Mouse (Mus musculus): ENCODE measurements around the gene Cipc. TPM values are rescaled to one million over a fixed set of nuclear protein-coding genes. Genes with fewer than 3 reads are reported as not detected.

Gene Cipc
- 18.7 and 23.4 TPM in 2 replicates for polyA plus RNA-seq (2015; fragmentation: Nextera tagmentation; extraction: Ambion mirVana)

GRCm38 (mm10) chr12:86946862-86947574 is at the start of gene Cipc:
TSS of gene Cipc (plus strand) at chr12:86947043.
- Histone ChIP-seq H3K4me1 (replicated peaks) (peaks cover 39% of the 10 kb centered on the region), H3K4me3 (peak within 1 kb of the TSS; percentile 67), H3K27ac (peak within 1 kb of the TSS; percentile 99), H3K27me3 (no peaks in the 10 kb centered on the region), H3K9ac (peak within 1 kb of the TSS; percentile 77), H3K9me3 (replicated peaks) (no peaks in the 10 kb centered on the region), H3K4me2 (peak within 1 kb of the TSS; percentile 79), H3K36me3 (no peaks in the 10 kb centered on the region)
- peak; percentile 96 for ATAC-seq (replicated peaks; ENCODE audit: insufficient number of reproducible peaks, insufficient read depth, low FRiP score, low read depth)
- WGBS = under 1% methylated on average over 64 of the region's 64 CpGs

DNA sequence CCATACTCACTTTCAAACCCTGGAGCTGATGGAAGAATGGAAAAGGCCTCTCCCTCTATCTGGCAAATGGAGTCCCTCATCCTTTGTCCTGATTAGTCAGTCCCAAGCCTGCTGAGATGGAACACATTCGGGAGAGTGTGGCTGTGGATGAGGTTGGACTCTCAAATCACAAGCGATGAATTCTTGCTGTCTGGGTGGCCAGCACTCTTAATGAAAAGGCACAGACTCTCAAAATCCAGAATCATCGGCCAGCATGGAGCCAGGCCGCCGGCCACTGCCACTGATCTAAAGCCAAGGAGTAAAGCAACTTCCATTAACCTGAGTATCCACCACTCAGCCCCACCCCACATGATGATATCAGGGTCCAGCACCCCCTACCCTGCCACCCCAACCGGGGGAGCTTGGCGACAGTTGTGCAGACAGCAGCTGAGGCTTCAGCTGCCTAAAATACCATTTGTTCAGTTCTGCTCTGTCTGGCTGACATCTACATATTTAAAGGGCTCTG is 49.0 kb upstream of the Cipc start:
- H3K4me1 ChIP-seq (replicated peaks) = peaks cover 71% of the 10 kb centered on the region
- no peaks in the 10 kb centered on the region for H3K36me3 ChIP-seq
- peak overlapping the region; percentile 97 for H3K27ac ChIP-seq
- H3K4me2 ChIP-seq = peak overlapping the region; percentile 37; the same call in 1 of the 2 replicates
- 47% methylated on average over 7 of the region's 7 CpGs for WGBS
- no peak overlapping the region; the same call in 1 of the 2 replicates for H3K9ac ChIP-seq
- ATAC-seq (replicated peaks; ENCODE audit: insufficient number of reproducible peaks, insufficient read depth, low FRiP score, low read depth) = no peak
- no peak overlapping the region for H3K4me3 ChIP-seq
- H3K9me3 ChIP-seq (replicated peaks) = no peaks in the 10 kb centered on the region
- no peaks in the 10 kb centered on the region for H3K27me3 ChIP-seq

- no peaks in the 10 kb centered on the region for H3K9me3 ChIP-seq (replicated peaks)
- H3K4me2 ChIP-seq = no peak overlapping the region
- no peak overlapping the region for H3K9ac ChIP-seq
- no peaks in the 10 kb centered on the region for H3K36me3 ChIP-seq
- ATAC-seq (replicated peaks; ENCODE audit: insufficient number of reproducible peaks, insufficient read depth, low FRiP score, low read depth) = no peak
- H3K27me3 ChIP-seq = no peaks in the 10 kb centered on the region
- no peak overlapping the region for H3K4me3 ChIP-seq
- H3K4me1 ChIP-seq (replicated peaks) = peaks cover 64% of the 10 kb centered on the region
- 70% methylated on average over 3 of the region's 3 CpGs for WGBS
- H3K27ac ChIP-seq = peak overlapping the region; percentile 97
These were observed 48.4 kb upstream of the Cipc start for GRCm38 (mm10) chr12:86898448-86898847.

GRCm38 (mm10) chr12:86899461-86900179 is 47.2 kb upstream of the Cipc start:
- Histone ChIP-seq H3K36me3 (no peaks in the 10 kb centered on the region), H3K4me3 (no peak overlapping the region), H3K9ac (no peak overlapping the region), H3K27me3 (no peaks in the 10 kb centered on the region), H3K4me1 (replicated peaks) (peaks cover 58% of the 10 kb centered on the region), H3K9me3 (replicated peaks) (no peaks in the 10 kb centered on the region), H3K27ac (peak overlapping the region; percentile 76), H3K4me2 (no peak overlapping the region)
- 38% methylated on average over 11 of the region's 11 CpGs for WGBS
- ATAC-seq (replicated peaks; ENCODE audit: insufficient number of reproducible peaks, insufficient read depth, low FRiP score, low read depth) = 0 out of 2 replicates have a peak, but pooled peaks have one; percentile 10

DNA sequence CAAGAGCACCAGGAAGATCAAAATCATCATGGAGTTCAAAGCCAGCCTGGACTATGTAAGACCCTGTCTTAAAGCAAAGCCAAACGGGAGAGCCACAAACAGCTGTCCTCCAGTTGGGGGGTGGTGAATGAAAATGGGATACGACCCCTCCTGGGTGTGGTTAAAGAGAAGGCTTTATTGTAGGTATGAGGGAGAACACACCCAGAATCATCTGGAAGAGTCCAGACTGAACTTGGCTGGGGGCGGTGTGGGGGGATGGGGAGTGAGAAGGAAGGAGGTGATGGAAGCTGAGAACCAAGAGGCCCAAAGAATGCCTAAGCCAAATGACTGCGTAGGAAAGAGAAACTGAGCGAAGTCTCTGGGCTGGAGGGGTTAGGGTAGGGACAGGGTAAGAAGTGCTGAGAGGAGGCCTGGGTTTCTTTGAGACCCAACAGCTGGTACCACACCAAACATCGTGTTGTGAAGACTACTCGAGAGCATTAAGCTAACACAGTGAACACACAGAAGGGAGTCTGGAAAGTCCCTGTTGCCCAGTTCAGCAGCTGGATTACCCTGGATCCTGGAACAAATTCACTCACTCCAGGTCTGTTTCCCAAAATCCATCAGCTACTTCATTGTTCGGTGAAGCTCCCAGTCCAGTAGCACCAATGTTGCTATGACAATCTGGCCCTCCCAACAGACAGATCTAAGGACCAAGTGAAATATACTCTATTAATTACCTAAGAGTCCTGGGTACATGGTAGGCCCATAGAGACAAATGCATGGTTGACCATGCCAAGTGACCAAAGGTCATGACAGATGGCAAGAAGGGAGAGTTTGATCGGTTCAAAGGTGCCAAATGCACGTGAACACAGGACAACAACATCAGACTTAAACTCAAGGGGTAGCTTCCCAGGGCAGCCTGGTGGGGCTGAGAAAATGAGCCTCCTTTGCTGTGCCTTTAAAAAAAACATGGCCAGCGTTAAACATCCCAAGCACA is 42.7 kb upstream of the Cipc start:
- Histone ChIP-seq H3K4me1 (replicated peaks) (peaks cover 27% of the 10 kb centered on the region), H3K4me2 (no peak overlapping the region), H3K36me3 (no peaks in the 10 kb centered on the region), H3K27ac (no peak overlapping the region), H3K27me3 (no peaks in the 10 kb centered on the region), H3K9me3 (replicated peaks) (no peaks in the 10 kb centered on the region), H3K9ac (no peak overlapping the region), H3K4me3 (no peak overlapping the region)
- no peak for ATAC-seq (replicated peaks; ENCODE audit: insufficient number of reproducible peaks, insufficient read depth, low FRiP score, low read depth)
- 75% methylated on average over 11 of the region's 11 CpGs for WGBS

GRCm38 (mm10) chr12:86905203-86905602 is 41.6 kb upstream of the Cipc start:
- no peaks in the 10 kb centered on the region for H3K27me3 ChIP-seq
- no peak for ATAC-seq (replicated peaks; ENCODE audit: insufficient number of reproducible peaks, insufficient read depth, low FRiP score, low read depth)
- H3K9ac ChIP-seq = no peak overlapping the region
- no peak overlapping the region for H3K27ac ChIP-seq
- H3K36me3 ChIP-seq = no peaks in the 10 kb centered on the region
- H3K4me2 ChIP-seq = no peak overlapping the region
- WGBS = 14% methylated on average over 4 of the region's 4 CpGs
- H3K4me1 ChIP-seq (replicated peaks) = peaks cover 16% of the 10 kb centered on the region
- H3K9me3 ChIP-seq (replicated peaks) = no peaks in the 10 kb centered on the region
- H3K4me3 ChIP-seq = no peak overlapping the region

DNA sequence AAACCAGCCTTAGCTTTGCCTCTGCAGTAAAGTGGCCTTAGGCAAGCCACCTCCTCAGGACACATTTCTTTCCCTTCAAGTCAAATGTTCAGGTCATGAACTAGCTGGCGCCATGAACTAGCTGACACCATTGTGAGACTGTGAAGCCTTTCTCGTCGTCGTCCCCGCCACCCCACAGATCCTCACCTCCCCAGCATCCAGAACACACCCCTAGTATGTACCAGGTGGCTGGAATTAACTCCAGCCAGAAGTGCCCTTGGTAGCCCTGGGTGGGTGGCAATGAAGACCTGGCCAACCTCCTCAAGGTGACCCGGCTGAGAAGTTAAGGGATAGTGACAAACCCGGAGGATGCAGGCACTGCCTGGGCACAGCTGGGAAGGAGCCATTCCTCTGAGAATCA is 41.0 kb upstream of the Cipc start:
- H3K27me3 ChIP-seq = no peaks in the 10 kb centered on the region
- H3K36me3 ChIP-seq = no peaks in the 10 kb centered on the region
- no peak overlapping the region for H3K4me3 ChIP-seq
- ATAC-seq (replicated peaks; ENCODE audit: insufficient number of reproducible peaks, insufficient read depth, low FRiP score, low read depth) = peak; percentile 27
- H3K9me3 ChIP-seq (replicated peaks) = no peaks in the 10 kb centered on the region
- H3K9ac ChIP-seq = no peak overlapping the region
- H3K4me1 ChIP-seq (replicated peaks) = peaks cover 13% of the 10 kb centered on the region
- H3K4me2 ChIP-seq = no peak overlapping the region
- 54% methylated on average over 7 of the region's 7 CpGs for WGBS
- H3K27ac ChIP-seq = no peak overlapping the region

- no peak overlapping the region for H3K4me3 ChIP-seq
These were observed 40.4 kb upstream of the Cipc start for GRCm38 (mm10) chr12:86906395-86906794.

DNA sequence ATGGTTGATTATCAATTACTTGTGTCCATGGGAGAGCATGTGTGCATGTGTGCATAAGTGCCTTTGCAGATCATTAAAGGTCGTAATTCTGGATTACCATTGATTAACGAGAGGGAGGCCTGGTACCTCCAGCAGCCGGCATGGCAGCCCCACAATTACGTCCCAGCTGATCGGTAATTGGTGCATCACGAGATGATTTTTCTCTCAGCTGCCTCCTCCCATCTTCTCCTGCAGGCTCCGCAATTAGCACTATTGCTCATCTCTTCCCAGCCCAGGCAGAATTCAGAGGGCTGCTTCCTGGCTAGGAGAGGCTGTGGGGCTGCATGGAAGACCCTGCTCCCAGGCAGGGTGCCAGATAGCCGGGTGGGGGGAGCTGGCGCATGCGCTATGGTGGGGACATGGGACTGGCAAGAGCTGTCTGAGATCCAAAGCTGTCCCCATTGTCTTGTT is 35.3 kb upstream of the Cipc start:
- H3K4me3 ChIP-seq = no peak overlapping the region
- no peak overlapping the region for H3K4me2 ChIP-seq
- no peak; the same call in 1 of the 2 replicates for ATAC-seq (replicated peaks; ENCODE audit: insufficient number of reproducible peaks, insufficient read depth, low FRiP score, low read depth)
- no peaks in the 10 kb centered on the region for H3K27me3 ChIP-seq
- no peak overlapping the region for H3K9ac ChIP-seq
- H3K27ac ChIP-seq = peak overlapping the region; percentile 30
- 59% methylated on average over 10 of the region's 10 CpGs for WGBS
- no peaks in the 10 kb centered on the region for H3K36me3 ChIP-seq
- peaks cover 21% of the 10 kb centered on the region for H3K4me1 ChIP-seq (replicated peaks)
- H3K9me3 ChIP-seq (replicated peaks) = no peaks in the 10 kb centered on the region

More at GRCm38 (mm10) chr12:86906395-86906794, 40.4 kb upstream of the Cipc start:
- no peaks in the 10 kb centered on the region for H3K36me3 ChIP-seq
- H3K4me2 ChIP-seq = no peak overlapping the region
- no peaks in the 10 kb centered on the region for H3K27me3 ChIP-seq
- no peak overlapping the region for H3K27ac ChIP-seq
- peaks cover 13% of the 10 kb centered on the region for H3K4me1 ChIP-seq (replicated peaks)
- ATAC-seq (replicated peaks; ENCODE audit: insufficient number of reproducible peaks, insufficient read depth, low FRiP score, low read depth) = peak; percentile 60
- 3% methylated on average over 15 of the region's 15 CpGs for WGBS
- H3K9ac ChIP-seq = no peak overlapping the region
- H3K9me3 ChIP-seq (replicated peaks) = no peaks in the 10 kb centered on the region

DNA sequence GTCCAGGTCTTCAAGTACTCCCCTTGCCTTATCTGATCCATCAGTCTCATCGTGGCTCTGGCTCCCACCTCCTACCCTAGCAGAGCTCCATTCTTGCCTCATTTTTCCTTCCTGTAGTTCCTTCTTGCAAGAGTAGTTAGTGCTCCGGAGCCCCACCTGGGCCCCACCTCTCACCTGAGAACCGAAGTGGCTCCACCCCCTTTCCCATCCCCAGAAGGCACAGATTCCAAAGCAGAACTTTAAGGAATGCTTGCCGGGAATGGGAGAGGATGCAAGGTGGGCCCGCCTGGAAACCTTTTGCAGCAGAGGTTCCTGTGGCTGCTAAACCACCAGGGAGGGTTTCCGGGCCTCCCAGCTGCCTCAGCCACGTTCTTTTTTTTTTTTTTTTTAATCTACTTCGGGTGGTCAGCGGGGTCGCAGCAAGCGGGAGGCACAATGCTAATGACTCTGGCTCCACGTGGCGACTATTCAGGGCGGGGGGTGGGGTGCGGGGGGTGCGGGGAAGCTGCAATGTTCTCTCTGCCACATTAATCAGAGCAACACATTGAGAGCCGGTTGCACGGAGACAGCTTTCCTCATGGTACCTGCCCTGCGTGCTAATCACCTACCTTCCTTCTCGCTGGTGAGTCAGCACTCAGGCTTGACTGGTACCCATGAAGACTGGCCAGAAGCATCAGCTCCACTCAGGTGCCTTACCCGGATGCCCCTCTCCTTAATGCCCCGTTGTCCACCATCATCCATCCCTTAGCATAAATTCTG is 34.3 kb upstream of the Cipc start:
- Histone ChIP-seq H3K9me3 (replicated peaks) (no peaks in the 10 kb centered on the region), H3K4me1 (replicated peaks) (peaks cover 21% of the 10 kb centered on the region), H3K4me3 (no peak overlapping the region), H3K9ac (no peak overlapping the region), H3K27me3 (no peaks in the 10 kb centered on the region), H3K36me3 (no peaks in the 10 kb centered on the region), H3K4me2 (peak overlapping the region; percentile 36), H3K27ac (no peak overlapping the region)
- 10% methylated on average over 22 of the region's 22 CpGs for WGBS
- ATAC-seq (replicated peaks; ENCODE audit: insufficient number of reproducible peaks, insufficient read depth, low FRiP score, low read depth) = no peak

Data from heart, embryonic 15.5 days (tissue).